Mouse (Mus musculus) neural tube, embryonic 14.5 days (tissue): ENCODE results near the gene Drosha. TPM values are rescaled to one million over a fixed set of nuclear protein-coding genes. Genes with fewer than 3 reads are reported as not detected.
A peak's percentile ranks its signal among the peaks of the same experiment; 100 is the strongest.

Source experiments
- ATAC-seq: fragments of 200-750 bp; cut with Nextera tagmentation; 2 replicates; pipeline ENCODE4 v1.8.0; 2017; ENCODE audit warnings: low read depth, mild to moderate bottlenecking, moderate TSS enrichment, moderate library complexity
- H3K27ac ChIP-seq: fragments of 300-500 bp; sonication (generic); 2 replicates; pipeline ENCODE4 v1.5.1; 2014; ENCODE audit warnings: low read depth, mild to moderate bottlenecking, control low read depth, low read length, moderate library complexity, mixed read lengths
- H3K27me3 ChIP-seq: fragments of 300-500 bp; sonication (generic); 2 replicates; pipeline ENCODE4 v1.6.1; 2014; ENCODE audit warnings: low read length; ENCODE audit not compliant: control insufficient read depth, insufficient read depth
- H3K36me3 ChIP-seq: fragments of 300-500 bp; sonication (generic); 2 replicates; pipeline ENCODE4 v1.6.1; 2014; ENCODE audit warnings: low read length, mixed read lengths; ENCODE audit not compliant: control insufficient read depth, insufficient read depth
- H3K4me1 ChIP-seq: fragments of 300-500 bp; sonication (generic); 2 replicates; pipeline ENCODE4 v1.6.1; 2014; ENCODE audit warnings: low read length; ENCODE audit not compliant: control insufficient read depth, insufficient read depth
- H3K4me2 ChIP-seq: fragments of 300-500 bp; sonication (generic); 2 replicates; pipeline ENCODE4 v1.6.1; 2014; ENCODE audit warnings: mild to moderate bottlenecking, low read depth, low read length, control low read depth
- H3K4me3 ChIP-seq: fragments of 300-500 bp; sonication (generic); 2 replicates; pipeline ENCODE4 v1.5.1; 2014; ENCODE audit warnings: low read depth, low read length, control low read depth, mixed read lengths
- H3K9ac ChIP-seq: fragments of 300-500 bp; sonication (generic); replicated peaks from 2 replicates; pipeline ENCODE4 v1.6.1; 2014; ENCODE audit warnings: low read depth, mild to moderate bottlenecking, control low read depth, low read length, mixed read lengths
- H3K9me3 ChIP-seq: fragments of 300-500 bp; sonication (generic); 2 replicates; pipeline ENCODE4 v1.6.1; 2016; ENCODE audit warnings: low read length; ENCODE audit not compliant: control insufficient read depth
- WGBS: fragments of 180-500 bp; shearing (Covaris S2); extraction: QIAGEN DNeasy Blood & Tissue Kit; methylation state at CpG from one replicate; pipeline ENCODE4 v1.1.7; 2014; 5-methylcytosine and 5-hydroxymethylcytosine counted together
- polyA plus RNA-seq: library from polyadenylated mRNA; unstranded; fragments of >200 nt; fragmentation: Nextera tagmentation; extraction: Ambion mirVana; gene quantifications from 2 replicates; pipeline ENCODE4 v1.2.1, GENCODE M21; 2014

Gene Drosha
- polyA plus RNA-seq, result 55.8 and 61.7 TPM in 2 replicates

DNA sequence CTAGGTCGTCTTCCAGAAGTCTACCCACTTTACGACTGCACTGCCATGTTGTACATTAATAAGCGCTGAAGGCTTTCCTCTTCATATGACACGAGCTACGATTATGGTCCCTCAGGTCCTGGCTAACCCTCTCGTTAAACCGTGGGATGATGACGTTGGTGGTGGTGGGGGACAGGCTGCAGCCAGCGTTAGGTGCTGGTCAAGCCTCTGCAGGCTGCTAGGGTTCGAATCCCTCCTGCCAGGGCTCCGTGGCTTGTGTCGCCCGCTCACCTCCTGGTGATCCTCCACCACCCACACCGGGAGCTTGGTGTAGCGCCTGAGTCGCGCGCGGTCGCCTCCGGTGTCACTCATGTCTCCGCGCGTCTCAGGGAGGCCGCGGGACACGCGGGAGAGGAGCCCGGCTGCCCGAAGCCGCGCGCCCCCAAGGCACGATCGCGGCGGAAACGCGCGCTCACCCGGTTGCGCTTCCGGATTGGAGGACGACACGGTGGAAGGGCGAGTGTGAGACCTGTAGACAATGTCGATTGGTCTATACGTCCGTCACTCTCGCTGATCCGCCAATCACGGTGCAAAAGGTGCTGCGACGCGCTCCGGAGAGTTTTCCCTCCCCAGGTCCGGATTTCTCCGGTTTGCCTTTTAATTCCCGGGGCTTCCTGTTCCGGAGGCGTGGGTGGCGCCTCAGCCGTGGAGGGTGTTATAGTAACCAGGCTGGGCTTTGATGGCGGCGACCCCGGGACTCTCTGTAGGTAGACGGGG, at the start of gene Drosha, which contains the start of gene 6030458C11Rik:
Gene Drosha (plus strand): TSS at position 619 of the 756 bp plus-strand sequence.
Gene 6030458C11Rik (minus strand): TSS at position 453 of the 756 bp plus-strand sequence.
- H3K9me3 ChIP-seq, result no peaks in the 10 kb centered on the region
- H3K36me3 ChIP-seq, result peaks cover 29% of the 10 kb centered on the region; the same call in 1 of the 2 replicates
- peak within 1 kb of the TSS; percentile 75 for H3K27ac ChIP-seq
- H3K4me1 ChIP-seq, result peaks cover 16% of the 10 kb centered on the region; the same call in 1 of the 2 replicates
- H3K4me2 ChIP-seq, result peak within 1 kb of the TSS; percentile 67
- H3K27me3 ChIP-seq, result no peaks in the 10 kb centered on the region
- H3K4me3 ChIP-seq, result peak within 1 kb of the TSS; percentile 64
- peak within 1 kb of the TSS; percentile 80 for H3K9ac ChIP-seq
- under 1% methylated on average over 66 of the region's 67 CpGs for WGBS
- ATAC-seq, result peak; percentile 100

DNA sequence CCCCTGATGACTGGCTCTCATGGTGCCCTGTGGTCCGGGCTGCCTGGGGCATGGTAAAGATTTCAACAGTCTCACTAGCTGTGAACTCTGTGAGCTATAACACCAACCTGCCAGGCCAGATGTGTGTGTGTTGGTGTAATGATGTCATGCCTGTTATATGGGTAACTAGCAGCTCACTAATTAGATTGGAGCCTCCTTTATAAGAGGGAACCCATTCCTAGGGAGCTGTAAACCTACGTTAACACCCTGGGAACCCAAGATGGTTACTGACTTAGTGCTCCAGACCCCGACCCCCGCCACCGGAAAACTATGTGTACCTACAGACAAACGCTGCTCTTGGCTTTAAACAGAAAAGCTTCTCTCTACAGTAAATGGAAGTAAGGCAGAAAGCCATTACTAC, 43.3 kb upstream of the Drosha start:
- H3K4me1 ChIP-seq, result no peaks in the 10 kb centered on the region
- 71% methylated on average over 6 of the region's 6 CpGs for WGBS
- ATAC-seq, result no peak

DNA sequence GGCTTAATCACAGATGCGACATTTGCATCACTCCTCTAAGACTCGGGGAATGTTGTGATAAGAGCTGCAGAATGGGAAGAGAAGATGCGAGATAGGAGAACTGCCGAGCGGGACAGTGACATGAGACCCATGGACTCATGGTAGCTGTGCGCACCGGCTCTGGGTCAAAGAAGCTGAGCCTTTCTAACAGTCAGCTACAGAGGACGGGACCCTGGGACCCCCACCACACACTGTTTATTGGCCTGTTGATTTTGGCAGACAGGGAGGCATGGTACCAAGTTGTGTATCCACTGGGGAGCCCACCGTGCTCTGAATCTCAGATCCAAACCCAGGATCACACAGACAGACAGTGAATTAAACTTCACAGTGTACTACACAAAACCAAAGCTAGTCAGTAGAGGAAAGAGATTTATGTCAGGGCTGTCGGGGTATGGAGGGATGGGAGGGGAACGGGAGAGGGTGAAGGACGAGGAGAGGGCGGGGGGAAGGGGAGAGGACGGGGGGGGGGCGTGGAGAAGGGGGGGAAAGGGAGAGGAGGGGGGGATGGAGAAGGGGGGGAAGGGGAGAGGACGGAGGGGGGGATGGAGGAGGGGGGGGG, 42.8 kb upstream of the Drosha start:
- H3K9ac ChIP-seq, result no peak overlapping the region
- H3K27me3 ChIP-seq, result no peaks in the 10 kb centered on the region
- H3K4me2 ChIP-seq, result no peak overlapping the region
- no peaks in the 10 kb centered on the region for H3K36me3 ChIP-seq
- ATAC-seq, result peak; percentile 38; the same call in 1 of the 2 replicates
- H3K9me3 ChIP-seq, result no peaks in the 10 kb centered on the region
- 56% methylated on average over 10 of the region's 16 CpGs for WGBS
- H3K4me3 ChIP-seq, result no peak overlapping the region
- H3K4me1 ChIP-seq, result no peaks in the 10 kb centered on the region
- no peak overlapping the region for H3K27ac ChIP-seq

More for the DNA sequence above, 43.3 kb upstream of the Drosha start:
- no peak overlapping the region for H3K4me3 ChIP-seq
- H3K4me2 ChIP-seq, result no peak overlapping the region
- H3K27me3 ChIP-seq, result no peaks in the 10 kb centered on the region
- no peak overlapping the region for H3K9ac ChIP-seq
- no peaks in the 10 kb centered on the region for H3K36me3 ChIP-seq
- H3K9me3 ChIP-seq, result no peaks in the 10 kb centered on the region
- H3K27ac ChIP-seq, result no peak overlapping the region

DNA sequence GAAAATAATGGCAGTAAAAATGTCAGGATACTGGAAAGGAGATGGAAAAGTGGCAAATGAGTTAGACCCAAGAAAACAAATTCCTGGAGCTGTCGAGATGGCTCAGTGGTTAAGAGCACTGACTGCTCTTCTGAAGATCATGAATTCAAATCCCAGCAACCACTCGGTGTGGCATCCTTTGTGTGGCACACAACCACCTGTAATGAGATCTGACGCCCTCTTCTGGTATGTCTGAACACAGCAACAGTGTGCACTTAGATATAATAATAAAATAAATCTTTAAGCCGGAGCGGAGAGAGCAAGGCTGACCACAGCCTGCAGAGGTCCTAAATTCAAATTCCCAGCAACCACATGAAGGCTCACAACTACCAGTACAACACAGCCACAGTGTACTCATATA, 36.1 kb upstream of the Drosha start:
- ATAC-seq, result no peak
- Histone ChIP-seq H3K27ac (no peak overlapping the region), H3K9me3 (no peaks in the 10 kb centered on the region), H3K4me3 (no peak overlapping the region), H3K4me1 (no peaks in the 10 kb centered on the region; the same call in 1 of the 2 replicates), H3K4me2 (no peak overlapping the region), H3K27me3 (no peaks in the 10 kb centered on the region), H3K9ac (no peak overlapping the region), H3K36me3 (no peaks in the 10 kb centered on the region)
- WGBS, result 75% methylated on average over 5 of the region's 5 CpGs

DNA sequence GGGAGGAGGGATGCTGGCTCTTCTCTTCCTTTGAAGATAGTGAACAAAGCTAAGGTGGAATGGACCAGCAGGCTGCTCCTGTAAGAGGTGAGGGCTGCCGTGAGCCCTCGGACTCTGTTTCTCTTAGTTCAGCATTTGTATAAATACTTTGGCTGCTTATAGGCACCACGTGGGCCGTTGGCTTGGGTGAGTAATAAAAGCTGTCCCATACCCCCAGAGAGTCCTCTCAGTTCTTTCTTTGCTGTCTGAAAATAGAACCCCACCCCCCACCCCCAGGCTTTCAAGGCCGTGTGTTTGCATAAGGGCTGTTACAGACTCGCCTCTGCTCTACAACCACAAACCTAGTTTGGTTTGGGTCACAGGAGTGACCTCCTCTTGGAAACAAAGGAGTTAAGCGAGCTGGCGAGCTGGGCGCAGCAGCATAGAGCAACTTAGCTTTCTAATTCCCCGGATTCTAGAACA, 35.2 kb upstream of the Drosha start:
- 0 out of 2 replicates have a peak, but pooled peaks have one; percentile 44 for ATAC-seq
- peak overlapping the region; percentile 1; the same call in 1 of the 2 replicates for H3K4me2 ChIP-seq
- no peaks in the 10 kb centered on the region for H3K27me3 ChIP-seq
- H3K27ac ChIP-seq, result no peak overlapping the region
- no peak overlapping the region for H3K9ac ChIP-seq
- no peak overlapping the region for H3K4me3 ChIP-seq
- WGBS, result 14% methylated on average over 10 of the region's 10 CpGs
- H3K4me1 ChIP-seq, result no peaks in the 10 kb centered on the region; the same call in 1 of the 2 replicates
- H3K9me3 ChIP-seq, result no peaks in the 10 kb centered on the region
- no peaks in the 10 kb centered on the region for H3K36me3 ChIP-seq

DNA sequence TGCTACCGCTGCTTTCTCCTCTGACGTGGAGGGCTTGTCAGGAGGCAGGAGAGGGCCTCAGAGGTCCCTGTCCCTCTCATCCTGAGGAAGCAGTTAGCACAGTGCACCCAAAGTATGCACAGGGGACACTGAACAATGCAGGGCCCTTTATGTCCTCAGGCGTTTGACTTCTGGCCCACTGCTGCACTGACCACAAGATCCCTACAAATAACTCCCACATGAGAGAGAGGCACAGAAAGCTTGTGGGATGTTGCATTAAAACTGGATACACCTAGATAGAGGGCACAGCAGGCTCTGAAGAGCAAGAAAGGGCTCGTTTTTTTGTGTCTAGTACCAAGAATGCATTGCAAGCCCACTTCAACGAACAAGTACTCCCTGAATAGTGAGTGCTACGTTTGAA, 30.3 kb upstream of the Drosha start:
- Histone ChIP-seq H3K9me3 (no peaks in the 10 kb centered on the region), H3K4me1 (no peaks in the 10 kb centered on the region; the same call in 1 of the 2 replicates), H3K9ac (no peak overlapping the region), H3K36me3 (no peaks in the 10 kb centered on the region), H3K27me3 (no peaks in the 10 kb centered on the region), H3K4me3 (no peak overlapping the region), H3K27ac (no peak overlapping the region), H3K4me2 (no peak overlapping the region)
- 52% methylated on average over 6 of the region's 6 CpGs for whole genome bisulfite sequencing
- ATAC-seq, result no peak

DNA sequence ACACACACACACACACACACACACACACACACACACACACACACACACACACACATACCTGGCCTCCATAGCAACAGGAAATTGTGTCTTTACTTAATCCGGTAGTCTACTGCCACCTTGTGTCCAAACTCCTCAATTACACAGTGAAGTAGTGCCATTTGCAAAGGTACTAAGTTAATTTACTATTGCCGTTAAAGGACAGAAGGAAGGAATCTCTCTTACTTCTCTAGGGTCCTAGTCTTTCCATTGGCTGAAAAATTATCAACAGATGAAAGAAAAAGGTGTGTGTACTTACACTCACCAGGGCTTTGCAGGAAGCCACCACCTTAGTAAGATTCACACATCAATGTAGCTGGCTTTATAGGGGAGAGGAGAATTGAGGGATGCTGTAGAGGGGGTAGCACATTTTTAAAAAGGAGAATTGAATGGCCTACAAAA, 29.1 kb upstream of the Drosha start:
- Histone ChIP-seq H3K4me2 (no peak overlapping the region), H3K4me1 (no peaks in the 10 kb centered on the region), H3K9me3 (no peaks in the 10 kb centered on the region), H3K36me3 (no peaks in the 10 kb centered on the region), H3K27me3 (no peaks in the 10 kb centered on the region), H3K27ac (no peak overlapping the region), H3K9ac (no peak overlapping the region), H3K4me3 (no peak overlapping the region)
- ATAC-seq, result peak; percentile 68; the same call in 1 of the 2 replicates
- WGBS, result 0% methylated on average over 2 of the region's 2 CpGs

DNA sequence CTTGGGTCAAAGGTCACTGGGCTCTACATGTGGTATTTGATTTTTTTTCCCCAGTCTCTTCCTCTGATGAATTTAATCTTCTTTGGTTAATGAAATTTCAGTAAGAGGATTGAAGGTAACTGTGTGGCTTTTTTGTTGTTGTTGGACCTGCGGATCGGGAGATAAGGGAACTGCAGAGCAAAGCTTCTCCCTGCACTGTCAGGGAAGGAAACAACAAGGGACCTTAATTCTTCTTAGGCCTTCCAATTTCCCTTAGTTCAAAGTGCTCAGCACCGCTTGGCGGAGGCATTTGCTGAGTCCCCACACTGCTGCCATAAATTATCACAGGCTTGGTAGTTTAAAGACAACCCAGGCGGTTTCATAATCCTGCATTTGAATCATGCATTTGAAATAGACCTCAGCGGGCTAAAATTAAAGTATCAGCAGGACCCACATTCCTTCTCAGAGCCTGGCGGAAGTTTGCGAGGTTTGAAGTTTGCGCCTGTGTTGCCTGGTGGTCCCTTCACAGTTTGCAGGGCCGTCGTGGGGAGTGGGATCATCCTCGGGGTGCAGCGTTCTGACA, 28.6 kb upstream of the Drosha start:
- H3K4me1 ChIP-seq, result no peaks in the 10 kb centered on the region
- H3K4me2 ChIP-seq, result no peak overlapping the region
- no peak overlapping the region for H3K4me3 ChIP-seq
- no peak for ATAC-seq
- 51% methylated on average over 13 of the region's 13 CpGs for WGBS
- H3K27ac ChIP-seq, result no peak overlapping the region
- no peaks in the 10 kb centered on the region for H3K27me3 ChIP-seq
- H3K9ac ChIP-seq, result no peak overlapping the region
- no peaks in the 10 kb centered on the region for H3K36me3 ChIP-seq
- H3K9me3 ChIP-seq, result no peaks in the 10 kb centered on the region
